Mouse (Mus musculus) stomach, embryonic 16.5 days (tissue): ENCODE results near the gene Psd4. TPM values are rescaled to one million over a fixed set of nuclear protein-coding genes. Genes with fewer than 3 reads are reported as not detected.

Experiments
- ATAC-seq: fragments of 200-750 bp; cut with Nextera tagmentation; 2 replicates; pipeline ENCODE4 v1.8.0; 2017; ENCODE audit warnings: moderate number of reproducible peaks, moderate TSS enrichment; ENCODE audit not compliant: insufficient read depth, low FRiP score
- H3K27ac ChIP-seq: fragments of 300-500 bp; sonication (generic); 2 replicates; pipeline ENCODE4 v1.5.1; 2014; ENCODE audit warnings: low read length
- H3K27me3 ChIP-seq: fragments of 300-500 bp; sonication (generic); 2 replicates; pipeline ENCODE4 v1.6.1; 2014; ENCODE audit warnings: low read length, control low read depth, mixed read lengths; ENCODE audit not compliant: control insufficient read depth, insufficient read depth
- H3K36me3 ChIP-seq: fragments of 300-500 bp; sonication (generic); 2 replicates; pipeline ENCODE4 v1.6.1; 2014; ENCODE audit warnings: low read length; ENCODE audit not compliant: control insufficient read depth, insufficient read depth
- H3K4me1 ChIP-seq: fragments of 300-500 bp; sonication (generic); 2 replicates; pipeline ENCODE4 v1.6.1; 2014; ENCODE audit warnings: low read length, control low read depth, mixed read lengths; ENCODE audit not compliant: control insufficient read depth, insufficient read depth
- H3K4me2 ChIP-seq: fragments of 300-500 bp; sonication (generic); 2 replicates; pipeline ENCODE4 v1.6.1; 2014; ENCODE audit warnings: low read depth, low read length, mixed read lengths
- H3K4me3 ChIP-seq: fragments of 300-500 bp; sonication (generic); replicated peaks from 2 replicates; pipeline ENCODE4 v1.5.1; 2014; ENCODE audit warnings: mild to moderate bottlenecking, low read length
- H3K9ac ChIP-seq: fragments of 300-500 bp; sonication (generic); 2 replicates; pipeline ENCODE4 v1.6.1; 2014; ENCODE audit warnings: low read length
- H3K9me3 ChIP-seq: fragments of 300-500 bp; sonication (generic); replicated peaks from 2 replicates; pipeline ENCODE4 v1.6.1; 2016; ENCODE audit warnings: low read length, control low read depth; ENCODE audit not compliant: control insufficient read depth
- WGBS: fragments of 180-500 bp; shearing (Covaris S2); extraction: QIAGEN DNeasy Blood & Tissue Kit; methylation state at CpG from one replicate; pipeline ENCODE4 v1.1.7; 2014; 5-methylcytosine and 5-hydroxymethylcytosine counted together
- polyA plus RNA-seq: library from polyadenylated mRNA; unstranded; fragments of >200 nt; fragmentation: Nextera tagmentation; extraction: Ambion mirVana; gene quantifications from 2 replicates; pipeline ENCODE4 v1.2.1, GENCODE M21; 2015

The Psd4 gene
- polyA plus RNA-seq, 1 experiment from 2014 or later = 9.4 TPM

DNA sequence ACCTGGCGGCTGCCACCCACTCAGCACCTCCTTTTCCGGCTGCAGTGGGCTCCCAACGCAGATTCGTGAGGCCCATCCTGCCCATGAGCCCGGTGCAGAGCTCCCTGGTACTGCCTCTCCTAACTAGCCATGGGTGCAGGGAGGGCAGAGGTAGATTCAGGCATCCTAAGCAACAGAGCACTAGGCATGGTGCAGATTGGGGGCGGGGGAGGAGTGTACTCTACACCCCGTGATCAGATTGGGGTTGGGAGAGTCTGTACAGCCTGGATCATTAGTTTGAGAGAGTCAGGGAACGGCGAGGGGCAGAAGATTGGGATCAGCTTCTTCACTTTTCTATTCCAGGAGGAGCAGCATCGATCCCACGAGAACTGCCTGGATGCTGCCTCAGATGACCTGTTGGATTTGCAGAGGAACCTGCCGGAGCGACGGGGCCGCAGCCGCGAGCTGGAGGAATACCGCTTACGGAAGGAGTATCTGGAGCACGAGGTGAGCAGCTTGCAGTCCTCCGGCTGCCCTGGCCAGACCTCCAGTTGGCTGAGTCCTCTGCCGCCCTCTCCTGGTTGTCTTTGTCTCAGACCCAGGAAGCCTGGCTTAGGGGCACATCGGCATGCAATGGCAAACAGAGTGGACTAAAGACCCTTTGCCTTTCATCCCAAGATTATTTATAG, 38.1 kb downstream of the Psd4 start:
- H3K27ac ChIP-seq = no peak overlapping the region
- peak overlapping the region; percentile 55 for H3K9ac ChIP-seq
- ATAC-seq = peak; percentile 78; the same call in 1 of the 2 replicates
- H3K9me3 ChIP-seq = no peaks in the 10 kb centered on the region
- peak overlapping the region; percentile 27 for H3K4me3 ChIP-seq
- peak overlapping the region; percentile 52 for H3K4me2 ChIP-seq
- 14% methylated on average over 23 of the region's 23 CpGs for WGBS
- H3K4me1 ChIP-seq = 0 out of 2 replicates have a peak, but pooled peaks cover 3% of the 10 kb centered on the region
- no peaks in the 10 kb centered on the region for H3K36me3 ChIP-seq
- H3K27me3 ChIP-seq = no peaks in the 10 kb centered on the region

DNA sequence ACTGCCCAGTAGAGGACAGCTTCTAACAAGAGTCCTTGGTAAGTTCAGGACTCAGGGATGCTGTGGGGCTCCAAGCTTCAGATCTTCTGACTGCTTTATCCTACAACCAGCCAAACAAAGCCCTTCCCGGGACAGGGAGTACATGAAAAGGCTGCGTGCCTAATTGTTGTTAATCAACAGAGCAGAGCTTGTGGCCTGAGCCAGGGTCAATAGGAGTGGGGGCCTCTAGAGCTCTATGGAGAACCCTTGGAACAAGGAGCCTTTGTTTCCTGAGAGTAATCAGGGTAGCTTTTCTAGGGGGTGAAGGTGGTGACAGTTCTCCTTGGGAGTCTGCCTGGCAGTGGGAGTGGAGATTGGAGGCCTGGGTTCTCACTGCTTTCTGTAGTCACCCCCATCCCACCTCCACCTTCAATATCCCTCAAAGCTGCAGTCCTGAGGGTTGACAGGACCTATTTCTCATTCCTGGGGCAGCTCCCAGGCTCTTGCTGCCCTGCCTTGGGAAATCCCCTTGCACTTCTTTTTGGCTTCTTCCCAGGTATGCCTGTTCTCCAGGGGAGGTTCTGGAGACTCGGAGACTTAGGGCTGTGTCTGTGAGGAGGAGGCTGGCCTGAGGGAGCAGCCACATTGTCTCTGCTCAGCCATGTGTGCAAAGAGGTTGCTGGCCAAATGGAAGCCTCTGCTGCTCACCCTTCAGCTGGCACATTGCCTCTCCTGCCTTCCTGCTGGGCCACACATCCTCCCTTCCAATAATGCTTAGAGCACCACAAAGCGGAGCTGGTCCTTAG, 40.5 kb downstream of the Psd4 start:
- no peak overlapping the region for H3K27ac ChIP-seq
- H3K27me3 ChIP-seq = no peaks in the 10 kb centered on the region
- H3K9ac ChIP-seq = no peak overlapping the region
- 0 out of 2 replicates have a peak, but pooled peaks cover 6% of the 10 kb centered on the region for H3K4me1 ChIP-seq
- H3K9me3 ChIP-seq = no peaks in the 10 kb centered on the region
- ATAC-seq = no peak
- 57% methylated on average over 4 of the region's 4 CpGs for WGBS
- H3K36me3 ChIP-seq = no peaks in the 10 kb centered on the region
- no peak overlapping the region for H3K4me2 ChIP-seq
- H3K4me3 ChIP-seq = no peak overlapping the region

GRCm38 (mm10) chr2:24409166-24409565, 41.8 kb downstream of the Psd4 start:
- Histone ChIP-seq H3K9ac (no peak overlapping the region), H3K27ac (no peak overlapping the region), H3K36me3 (no peaks in the 10 kb centered on the region), H3K27me3 (no peaks in the 10 kb centered on the region), H3K9me3 (no peaks in the 10 kb centered on the region), H3K4me2 (no peak overlapping the region), H3K4me1 (peaks cover 17% of the 10 kb centered on the region), H3K4me3 (no peak overlapping the region)
- peak; percentile 38; the same call in 1 of the 2 replicates for ATAC-seq
- WGBS = 0% methylated on average over 2 of the region's 2 CpGs

DNA sequence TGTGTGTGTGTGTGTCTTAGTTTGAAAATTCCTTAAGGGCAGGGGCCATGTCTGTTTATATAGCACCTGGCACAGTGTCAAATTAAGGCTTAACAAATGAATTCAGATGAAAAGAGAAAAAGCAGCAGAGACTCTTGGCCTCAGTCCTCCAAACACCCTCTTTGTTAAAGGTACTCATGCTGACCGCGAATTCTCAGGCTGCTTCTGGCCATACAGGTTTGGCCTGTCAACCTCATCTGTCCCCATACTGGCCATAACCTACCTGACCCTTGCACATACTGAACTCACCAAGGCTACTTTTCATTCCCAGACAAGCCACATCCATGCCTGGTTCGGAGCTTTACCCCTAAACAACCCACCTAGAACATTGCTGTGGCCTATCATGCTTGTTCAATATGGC, 45.8 kb downstream of the Psd4 start:
- no peaks in the 10 kb centered on the region for H3K9me3 ChIP-seq
- H3K9ac ChIP-seq = no peak overlapping the region
- peaks cover 27% of the 10 kb centered on the region for H3K4me1 ChIP-seq
- no peaks in the 10 kb centered on the region for H3K27me3 ChIP-seq
- no peak for ATAC-seq
- 39% methylated on average over 3 of the region's 3 CpGs for WGBS
- no peaks in the 10 kb centered on the region for H3K36me3 ChIP-seq
- H3K4me3 ChIP-seq = no peak overlapping the region
- H3K4me2 ChIP-seq = no peak overlapping the region
- H3K27ac ChIP-seq = peak overlapping the region; percentile 31; the same call in 1 of the 2 replicates

GRCm38 (mm10) chr2:24413677-24414076, 46.3 kb downstream of the Psd4 start:
- WGBS = 72% methylated on average over 4 of the region's 4 CpGs
- H3K4me2 ChIP-seq = no peak overlapping the region
- H3K4me1 ChIP-seq = peaks cover 27% of the 10 kb centered on the region
- no peaks in the 10 kb centered on the region for H3K27me3 ChIP-seq
- 0 out of 2 replicates have a peak overlapping the region, but pooled peaks have one; percentile 31 for H3K27ac ChIP-seq
- H3K9ac ChIP-seq = no peak overlapping the region
- ATAC-seq = no peak
- H3K36me3 ChIP-seq = no peaks in the 10 kb centered on the region
- no peaks in the 10 kb centered on the region for H3K9me3 ChIP-seq
- no peak overlapping the region for H3K4me3 ChIP-seq

DNA sequence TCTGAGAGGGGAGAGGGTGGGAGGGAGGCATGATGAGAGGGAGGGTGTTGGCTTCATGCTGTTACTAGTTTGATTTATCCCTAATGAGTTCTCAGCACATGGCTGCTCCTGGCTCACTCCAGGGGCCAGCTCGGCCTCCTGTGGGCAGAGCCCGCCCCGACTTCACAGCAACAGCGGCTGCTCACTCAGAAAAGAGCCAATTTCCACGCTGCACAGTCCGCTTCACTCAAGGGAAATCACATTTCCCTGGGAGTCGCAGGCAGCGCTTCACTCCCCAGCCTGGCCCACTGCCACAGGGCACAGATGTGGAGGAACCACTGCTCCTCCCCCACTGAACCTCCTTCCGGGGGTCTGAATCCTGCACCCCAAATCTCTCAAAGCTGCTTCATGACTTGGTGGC, 49.3 kb downstream of the Psd4 start:
- ATAC-seq = peak; percentile 37
- H3K4me3 ChIP-seq = no peak overlapping the region
- no peaks in the 10 kb centered on the region for H3K27me3 ChIP-seq

DNA sequence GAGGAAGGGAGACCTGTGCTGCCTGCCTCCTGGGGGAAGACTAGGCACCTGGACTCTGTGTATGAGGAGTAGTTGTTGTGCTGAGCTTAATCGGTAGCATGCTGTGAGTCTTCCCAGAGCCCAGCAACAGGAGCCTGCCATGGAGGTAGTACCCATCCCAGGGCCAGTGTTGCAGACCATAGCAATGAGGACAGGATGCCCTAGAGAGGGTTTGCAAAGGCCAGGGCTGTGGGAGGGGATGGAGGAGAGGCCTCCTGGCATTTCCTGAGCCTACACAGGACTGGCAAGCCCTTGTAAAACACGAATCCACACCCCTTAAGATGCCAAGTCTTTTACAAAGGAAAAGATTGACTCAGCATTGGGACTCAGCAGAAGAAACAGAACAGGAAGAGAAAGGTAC, 49.7 kb downstream of the Psd4 start:
- Histone ChIP-seq H3K9me3 (no peaks in the 10 kb centered on the region), H3K4me1 (peaks cover 27% of the 10 kb centered on the region), H3K27ac (peak overlapping the region; percentile 4; the same call in 1 of the 2 replicates), H3K4me2 (no peak overlapping the region), H3K27me3 (no peaks in the 10 kb centered on the region), H3K9ac (no peak overlapping the region), H3K4me3 (no peak overlapping the region), H3K36me3 (no peaks in the 10 kb centered on the region)
- 16% methylated on average over 2 of the region's 2 CpGs for WGBS
- no peak for ATAC-seq

More for the DNA sequence above, 49.3 kb downstream of the Psd4 start:
- no peaks in the 10 kb centered on the region for H3K9me3 ChIP-seq
- peak overlapping the region; percentile 8; the same call in 1 of the 2 replicates for H3K9ac ChIP-seq
- H3K27ac ChIP-seq = peak overlapping the region; percentile 4; the same call in 1 of the 2 replicates
- H3K36me3 ChIP-seq = no peaks in the 10 kb centered on the region
- H3K4me2 ChIP-seq = no peak overlapping the region
- peaks cover 27% of the 10 kb centered on the region for H3K4me1 ChIP-seq
- WGBS = 9% methylated on average over 9 of the region's 9 CpGs

- Histone ChIP-seq H3K4me1 (peaks cover 26% of the 10 kb centered on the region), H3K9me3 (no peaks in the 10 kb centered on the region), H3K36me3 (no peaks in the 10 kb centered on the region), H3K4me2 (no peak overlapping the region), H3K9ac (no peak overlapping the region), H3K4me3 (no peak overlapping the region), H3K27ac (peak overlapping the region; percentile 30; the same call in 1 of the 2 replicates), H3K27me3 (no peaks in the 10 kb centered on the region)
- WGBS = 87% methylated on average over 4 of the region's 4 CpGs
- ATAC-seq = no peak
Observed at GRCm38 (mm10) chr2:24417564-24417963, 50.2 kb downstream of the Psd4 start.

- H3K4me2 ChIP-seq = no peak overlapping the region
- H3K36me3 ChIP-seq = no peaks in the 10 kb centered on the region
- H3K4me1 ChIP-seq = peaks cover 9% of the 10 kb centered on the region
- no peak overlapping the region for H3K27ac ChIP-seq
- no peak overlapping the region for H3K4me3 ChIP-seq
- no peak for ATAC-seq
- no peak overlapping the region for H3K9ac ChIP-seq
- 83% methylated on average over 6 of the region's 6 CpGs for WGBS
- no peaks in the 10 kb centered on the region for H3K27me3 ChIP-seq
- H3K9me3 ChIP-seq = no peaks in the 10 kb centered on the region
Observed at GRCm38 (mm10) chr2:24421211-24421863, 54.0 kb downstream of the Psd4 start.
